Mouse (Mus musculus): ENCODE measurements around the gene Nfatc2. TPM values are rescaled to one million over a fixed set of nuclear protein-coding genes. Genes with fewer than 3 reads are reported as not detected.

Gene Nfatc2
- polyA plus RNA-seq, 1 experiment: 4.2 TPM

DNA sequence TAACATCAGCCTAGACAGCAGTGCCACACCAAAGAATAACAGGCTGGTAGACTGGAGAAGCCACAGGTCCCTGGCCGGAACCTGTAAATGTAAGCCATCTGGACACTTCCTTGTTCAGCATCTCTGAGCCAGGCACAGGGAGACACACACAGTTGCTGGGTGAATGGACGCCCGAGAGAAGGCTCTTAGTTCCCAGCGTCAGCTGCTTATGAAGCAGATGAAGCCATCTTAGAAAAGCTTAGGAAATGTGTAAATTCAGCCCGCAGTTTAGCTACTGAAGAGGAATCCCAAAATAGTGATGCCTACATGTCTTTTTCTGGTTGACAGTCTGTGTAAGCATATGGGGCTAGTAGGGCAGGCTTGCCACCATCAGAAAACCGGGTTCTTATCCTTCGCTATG is 169.1 kb downstream of the Nfatc2 start:
- TF ChIP-seq CTCF (IDR thresholded peaks at IDR 0.05; ENCODE audit: borderline replicate concordance, extremely low read depth, insufficient read depth, insufficient read length) (no peak), POLR2A (IDR thresholded peaks at IDR 0.05; ENCODE audit: borderline replicate concordance, extremely low read depth, insufficient read depth, insufficient read length, poor library complexity, severe bottlenecking) (no peak)
- DNase-seq (ENCODE audit: low read depth): no peak

DNA sequence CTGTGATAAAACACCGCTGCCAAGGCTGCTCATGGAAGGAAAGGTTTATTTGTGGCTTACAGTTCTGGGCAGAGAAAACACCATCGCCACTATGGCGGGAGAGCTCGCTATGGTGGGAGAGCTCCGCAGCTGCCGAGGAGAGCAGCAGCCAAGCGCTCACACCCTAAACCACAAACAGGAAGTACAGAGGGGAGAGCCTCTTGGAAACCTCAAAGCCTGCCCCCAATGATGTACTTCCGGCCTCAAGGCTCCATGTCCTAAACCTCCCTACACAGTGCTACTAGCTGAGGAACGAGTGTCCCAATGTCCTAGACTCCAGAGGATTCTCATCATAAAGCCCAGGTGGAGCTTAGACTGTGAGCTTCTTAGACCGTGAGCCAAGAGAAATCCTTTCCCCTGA is 171.9 kb downstream of the Nfatc2 start:
- TF ChIP-seq POLR2A (IDR thresholded peaks at IDR 0.05; ENCODE audit: borderline replicate concordance, extremely low read depth, insufficient read depth, insufficient read length, poor library complexity, severe bottlenecking) (no peak), CTCF (IDR thresholded peaks at IDR 0.05; ENCODE audit: borderline replicate concordance, extremely low read depth, insufficient read depth, insufficient read length) (no peak)
- DNase-seq (ENCODE audit: low read depth): no peak

DNA sequence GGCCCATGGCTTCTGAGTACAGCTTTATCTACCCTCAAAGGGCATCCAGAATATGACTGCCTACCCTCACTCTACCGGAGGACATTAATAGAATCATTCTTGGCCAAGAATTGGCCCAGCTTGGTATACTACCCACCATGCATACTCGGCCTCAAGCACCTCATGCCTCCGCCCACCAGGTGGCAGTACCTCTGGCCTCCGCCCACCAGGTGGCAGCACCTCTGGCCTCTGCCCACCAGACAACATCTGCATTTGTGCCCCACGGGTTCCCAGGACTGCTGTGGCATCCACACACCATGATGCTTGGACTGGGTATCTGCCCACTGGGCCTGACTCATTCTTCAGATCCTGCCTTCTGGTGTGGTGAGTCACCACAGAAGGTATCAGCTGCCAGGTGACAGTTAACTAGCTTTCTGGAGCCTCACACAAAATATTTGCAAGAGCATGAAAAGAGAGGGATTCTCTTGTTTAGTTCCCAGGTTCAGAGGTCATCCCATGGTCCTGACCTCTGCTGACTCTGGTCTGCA is 173.0 kb downstream of the Nfatc2 start:
- no peak for DNase-seq (ENCODE audit: low read depth)

More for the DNA sequence above, 173.0 kb downstream of the Nfatc2 start:
- TF ChIP-seq CTCF (IDR thresholded peaks at IDR 0.05; ENCODE audit: borderline replicate concordance, extremely low read depth, insufficient read depth, insufficient read length): peak; percentile 30; the same call in 1 of the 2 replicates
- TF ChIP-seq POLR2A (IDR thresholded peaks at IDR 0.05; ENCODE audit: borderline replicate concordance, extremely low read depth, insufficient read depth, insufficient read length, poor library complexity, severe bottlenecking): no peak

Other genes with a start within 250 kb of the Nfatc2 start
- 197 and 302 TPM in 2 replicates for gene Atp9a, start 140.8 kb upstream of the Nfatc2 start, polyA plus RNA-seq (2012; rRNA removed)
- 1.0 and 1.2 TPM in 2 replicates for gene Sall4, start 166.3 kb upstream of the Nfatc2 start, polyA plus RNA-seq (2012; rRNA removed)